Mouse (Mus musculus) embryo, embryonic 11.5 days (tissue): ENCODE results near the gene Ptprt.

Experiments used
- DNase-seq: peaks from one replicate; pipeline ENCODE4 v3.0.0-alpha.2; 2012; ENCODE audit warnings: low read depth, low spot score

The Ptprt gene

GRCm38 (mm10) chr2:162591388-162591787 is 69.6 kb downstream of the Ptprt start:
- DNase-seq, result no peak

GRCm38 (mm10) chr2:162581651-162582050 is 79.3 kb downstream of the Ptprt start:
- DNase-seq, result no peak

- no peak for DNase-seq
These were observed 83.1 kb downstream of the Ptprt start for GRCm38 (mm10) chr2:162577819-162578218.

GRCm38 (mm10) chr2:162572851-162573250 is 88.1 kb downstream of the Ptprt start:
- DNase-seq, result no peak

GRCm38 (mm10) chr2:162571037-162571436 is 89.9 kb downstream of the Ptprt start:
- no peak for DNase-seq

GRCm38 (mm10) chr2:162568308-162569100 is 92.4 kb downstream of the Ptprt start:
- peak; percentile 43 for DNase-seq

GRCm38 (mm10) chr2:162548312-162548711 is 112.6 kb downstream of the Ptprt start:
- DNase-seq, result no peak

- DNase-seq, result no peak
These were observed 129.3 kb downstream of the Ptprt start for GRCm38 (mm10) chr2:162531638-162532037.

GRCm38 (mm10) chr2:162528911-162529310 is 132.0 kb downstream of the Ptprt start:
- no peak for DNase-seq

GRCm38 (mm10) chr2:162515993-162516392 is 145.0 kb downstream of the Ptprt start:
- DNase-seq, result no peak

GRCm38 (mm10) chr2:162513072-162513471 is 147.9 kb downstream of the Ptprt start:
- DNase-seq, result no peak

GRCm38 (mm10) chr2:162512094-162512493 is 148.9 kb downstream of the Ptprt start:
- DNase-seq, result no peak

- no peak for DNase-seq
These were observed 151.9 kb downstream of the Ptprt start for GRCm38 (mm10) chr2:162509016-162509415.

GRCm38 (mm10) chr2:162507664-162508063 is 153.3 kb downstream of the Ptprt start:
- DNase-seq, result no peak

- no peak for DNase-seq
These were observed 156.1 kb downstream of the Ptprt start for GRCm38 (mm10) chr2:162504850-162505249.

- DNase-seq, result no peak
These were observed 161.4 kb downstream of the Ptprt start for GRCm38 (mm10) chr2:162499501-162499915.

GRCm38 (mm10) chr2:162498191-162498590 is 162.8 kb downstream of the Ptprt start:
- DNase-seq, result no peak

- no peak for DNase-seq
These were observed 176.9 kb downstream of the Ptprt start for GRCm38 (mm10) chr2:162484036-162484435.

GRCm38 (mm10) chr2:162443106-162443505 is 217.8 kb downstream of the Ptprt start:
- no peak for DNase-seq

GRCm38 (mm10) chr2:162436646-162437045 is 224.3 kb downstream of the Ptprt start:
- no peak for DNase-seq

- DNase-seq, result no peak
These were observed 230.8 kb downstream of the Ptprt start for GRCm38 (mm10) chr2:162430171-162430570.

- DNase-seq, result no peak
These were observed 234.8 kb downstream of the Ptprt start for GRCm38 (mm10) chr2:162426114-162426513.

- DNase-seq, result no peak
These were observed 242.8 kb downstream of the Ptprt start for GRCm38 (mm10) chr2:162418181-162418580.
